Mouse (Mus musculus): ENCODE results near the gene Csrp3. TPM values are rescaled to one million over a fixed set of nuclear protein-coding genes. Genes with fewer than 3 reads are reported as not detected.

The Csrp3 gene
- polyA plus RNA-seq, 1 experiment from 2014 or later, result 6.9 TPM

GRCm38 (mm10) chr7:48790117-48790516, 57.7 kb downstream of the Csrp3 start:
- 49% methylated on average over 4 of the region's 4 CpGs for WGBS (ENCODE audit: insufficient replicate concordance)

GRCm38 (mm10) chr7:48788851-48789572, 58.8 kb downstream of the Csrp3 start, which contains the start of gene Zdhhc13:
Gene Zdhhc13, plus strand, starts transcription at chr7:48789003.
- peak within 1 kb of the TSS; percentile 75 for H3K27ac ChIP-seq (replicated peaks)
- no peaks in the 10 kb centered on the region for H3K9me3 ChIP-seq (replicated peaks)
- peak within 1 kb of the TSS; percentile 92 for H3K4me2 ChIP-seq
- ATAC-seq (ENCODE audit: insufficient read depth), result peak; percentile 100
- H3K4me3 ChIP-seq (replicated peaks), result peak within 1 kb of the TSS; percentile 86
- H3K27me3 ChIP-seq, result no peaks in the 10 kb centered on the region
- peak within 1 kb of the TSS; percentile 68 for H3K9ac ChIP-seq
- whole genome bisulfite sequencing (ENCODE audit: insufficient replicate concordance), result under 1% methylated on average over 56 of the region's 57 CpGs
- peaks cover 32% of the 10 kb centered on the region for H3K4me1 ChIP-seq (replicated peaks)
- H3K36me3 ChIP-seq (replicated peaks), result no peaks in the 10 kb centered on the region

More at GRCm38 (mm10) chr7:48790117-48790516, 57.7 kb downstream of the Csrp3 start:
- Histone ChIP-seq H3K4me1 (replicated peaks) (peaks cover 32% of the 10 kb centered on the region), H3K4me3 (replicated peaks) (peak overlapping the region; percentile 86; the same call in 1 of the 2 replicates), H3K36me3 (replicated peaks) (no peaks in the 10 kb centered on the region), H3K9me3 (replicated peaks) (no peaks in the 10 kb centered on the region), H3K27me3 (no peaks in the 10 kb centered on the region), H3K9ac (no peak overlapping the region; the same call in 1 of the 2 replicates), H3K4me2 (peak overlapping the region; percentile 92), H3K27ac (replicated peaks) (no peak overlapping the region)
- no peak for ATAC-seq (ENCODE audit: insufficient read depth)

GRCm38 (mm10) chr7:48788348-48788747, 59.5 kb downstream of the Csrp3 start:
- ATAC-seq (ENCODE audit: insufficient read depth), result no peak
- Histone ChIP-seq H3K27ac (replicated peaks) (peak overlapping the region; percentile 34; the same call in 1 of the 2 replicates), H3K9ac (no peak overlapping the region), H3K36me3 (replicated peaks) (no peaks in the 10 kb centered on the region), H3K4me2 (peak overlapping the region; percentile 92), H3K4me1 (replicated peaks) (peaks cover 32% of the 10 kb centered on the region), H3K27me3 (no peaks in the 10 kb centered on the region), H3K9me3 (replicated peaks) (no peaks in the 10 kb centered on the region), H3K4me3 (replicated peaks) (peak overlapping the region; percentile 86)
- 52% methylated on average over 3 of the region's 3 CpGs for WGBS (ENCODE audit: insufficient replicate concordance)

- ATAC-seq (ENCODE audit: insufficient read depth), result no peak
- no peak overlapping the region for H3K27ac ChIP-seq (replicated peaks)
- H3K9me3 ChIP-seq (replicated peaks), result no peaks in the 10 kb centered on the region
- WGBS (ENCODE audit: insufficient replicate concordance), result 53% methylated on average over 11 of the region's 11 CpGs
- H3K27me3 ChIP-seq, result no peaks in the 10 kb centered on the region
- H3K9ac ChIP-seq, result no peak overlapping the region
- peaks cover 17% of the 10 kb centered on the region for H3K4me1 ChIP-seq (replicated peaks)
- no peak overlapping the region for H3K4me3 ChIP-seq (replicated peaks)
- no peaks in the 10 kb centered on the region for H3K36me3 ChIP-seq (replicated peaks)
- no peak overlapping the region for H3K4me2 ChIP-seq
Observed at GRCm38 (mm10) chr7:48784773-48785523, 62.9 kb downstream of the Csrp3 start.

DNA sequence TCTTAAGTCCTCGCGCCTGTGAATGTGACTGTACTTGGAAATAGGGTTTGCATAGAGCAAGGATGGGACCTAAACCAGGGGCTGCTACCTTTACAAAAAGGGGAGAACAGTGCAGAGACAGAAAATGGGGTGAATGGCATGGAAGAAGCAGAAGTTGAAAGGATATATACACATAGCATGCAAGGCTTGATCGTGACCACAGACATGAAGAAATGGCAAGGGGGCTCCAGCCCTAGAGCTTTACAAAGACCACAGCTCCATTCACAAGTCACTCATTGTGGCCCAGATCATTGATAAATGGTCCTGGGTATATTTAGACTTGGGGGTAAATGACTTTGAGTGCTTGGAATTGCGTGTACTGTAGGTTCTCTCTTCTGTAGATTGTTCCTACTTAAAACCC, 65.4 kb downstream of the Csrp3 start:
- Histone ChIP-seq H3K4me1 (replicated peaks) (no peaks in the 10 kb centered on the region), H3K27me3 (no peaks in the 10 kb centered on the region), H3K4me3 (replicated peaks) (no peak overlapping the region), H3K27ac (replicated peaks) (no peak overlapping the region), H3K9ac (no peak overlapping the region), H3K4me2 (no peak overlapping the region), H3K9me3 (replicated peaks) (no peaks in the 10 kb centered on the region), H3K36me3 (replicated peaks) (no peaks in the 10 kb centered on the region)
- 61% methylated on average over 4 of the region's 4 CpGs for WGBS (ENCODE audit: insufficient replicate concordance)
- no peak for ATAC-seq (ENCODE audit: insufficient read depth)

Other genes starting within 250 kb of the Csrp3 start
- gene Mrgprb3, start 204.2 kb downstream of the Csrp3 start, polyA plus RNA-seq (2015; fragmentation: Nextera tagmentation; extraction: Ambion mirVana), result not detected in 2 replicates
- gene Zdhhc13, start 59.0 kb downstream of the Csrp3 start, polyA plus RNA-seq (2015; fragmentation: Nextera tagmentation; extraction: Ambion mirVana), result 10.8 and 11.2 TPM in 2 replicates
- 32.5 and 33.5 TPM in 2 replicates for gene E2f8, start 33.6 kb upstream of the Csrp3 start, polyA plus RNA-seq (2015; fragmentation: Nextera tagmentation; extraction: Ambion mirVana)
- 2.2 and 3.2 TPM in 2 replicates for gene Nav2, start 60.7 kb upstream of the Csrp3 start, polyA plus RNA-seq (2015; fragmentation: Nextera tagmentation; extraction: Ambion mirVana)

Data from liver, embryonic 15.5 days (tissue).